Mouse (Mus musculus) heart, embryonic 14.5 days (tissue): ENCODE measurements around the gene Surf1. TPM values are rescaled to one million over a fixed set of nuclear protein-coding genes. Genes with fewer than 3 reads are reported as not detected.
"Not testable (repeated sequence)": the region's sequence is repeated elsewhere in the genome, so short reads cannot be mapped to it uniquely, and the experiment has no call there.

Source experiments
- ATAC-seq: fragments of 200-750 bp; cut with Nextera tagmentation; 2 replicates; pipeline ENCODE4 v1.8.0; 2017; ENCODE audit warnings: low read depth, moderate TSS enrichment; ENCODE audit not compliant: insufficient number of reproducible peaks, insufficient read depth, low FRiP score
- H3K27ac ChIP-seq, 2 experiments: fragments of 200-500 bp in 1 of 2; fragments of 300-500 bp in 1 of 2; sonication (generic) in 1 of 2; replicated peaks in 1 of 2; 2 replicates each; pipeline ENCODE4 v1.5.1; 2012 to 2014; ENCODE audit warnings: low read depth in 2 of 2, low read length in 2 of 2, control low read depth in 1 of 2, mild to moderate bottlenecking in 1 of 2, mixed read lengths in 1 of 2; ENCODE audit not compliant: control insufficient read depth in 1 of 2, insufficient read depth in 1 of 2
- H3K27me3 ChIP-seq: fragments of 300-500 bp; sonication (generic); 2 replicates; pipeline ENCODE4 v1.6.1; 2014; ENCODE audit warnings: mild to moderate bottlenecking, low read length, control low read depth; ENCODE audit not compliant: control insufficient read depth, insufficient read depth
- H3K36me3 ChIP-seq: fragments of 300-500 bp; sonication (generic); 2 replicates; pipeline ENCODE4 v1.6.1; 2014; ENCODE audit warnings: mild to moderate bottlenecking, control low read depth, low read length, mixed read lengths; ENCODE audit not compliant: control insufficient read depth, insufficient read depth
- H3K4me1 ChIP-seq, 2 experiments: fragments of 200-500 bp in 1 of 2; fragments of 300-500 bp in 1 of 2; sonication (generic) in 1 of 2; 2 replicates each; pipeline ENCODE4 v1.6.1; 2012 to 2014; ENCODE audit warnings: low read length in 2 of 2, control low read depth in 1 of 2, mixed read lengths in 1 of 2; ENCODE audit not compliant: control insufficient read depth in 2 of 2, insufficient read depth in 2 of 2
- H3K4me2 ChIP-seq: fragments of 300-500 bp; sonication (generic); 2 replicates; pipeline ENCODE4 v1.6.1; 2014; ENCODE audit warnings: mild to moderate bottlenecking, low read length
- H3K4me3 ChIP-seq, 2 experiments: fragments of 200-500 bp in 1 of 2; fragments of 300-500 bp in 1 of 2; sonication (generic) in 1 of 2; 2 replicates each; pipeline ENCODE4 v1.5.1; 2012 to 2014; ENCODE audit warnings: low read length in 2 of 2, mild to moderate bottlenecking in 2 of 2, control low read depth in 1 of 2, low read depth in 1 of 2, moderate library complexity in 1 of 2; ENCODE audit not compliant: control insufficient read depth in 1 of 2, insufficient read depth in 1 of 2
- H3K9ac ChIP-seq: fragments of 300-500 bp; sonication (generic); 2 replicates; pipeline ENCODE4 v1.6.1; 2014; ENCODE audit warnings: mild to moderate bottlenecking, low read length
- H3K9me3 ChIP-seq: fragments of 300-500 bp; sonication (generic); 2 replicates; pipeline ENCODE4 v1.6.1; 2016; ENCODE audit warnings: low read length, control low read depth; ENCODE audit not compliant: control insufficient read depth
- WGBS: fragments of 180-500 bp; shearing (Covaris S2); extraction: QIAGEN DNeasy Blood & Tissue Kit; methylation state at CpG from one replicate; pipeline ENCODE4 v1.1.7; 2014; 5-methylcytosine and 5-hydroxymethylcytosine counted together
- polyA plus RNA-seq: library from polyadenylated mRNA; unstranded; fragments of >200 nt; fragmentation: Nextera tagmentation; extraction: Ambion mirVana; gene quantifications from 2 replicates; pipeline ENCODE4 v1.2.1, GENCODE M21; 2014

Gene Surf1
- polyA plus RNA-seq, 1 experiment from 2014 or later, result 48.4 TPM

DNA sequence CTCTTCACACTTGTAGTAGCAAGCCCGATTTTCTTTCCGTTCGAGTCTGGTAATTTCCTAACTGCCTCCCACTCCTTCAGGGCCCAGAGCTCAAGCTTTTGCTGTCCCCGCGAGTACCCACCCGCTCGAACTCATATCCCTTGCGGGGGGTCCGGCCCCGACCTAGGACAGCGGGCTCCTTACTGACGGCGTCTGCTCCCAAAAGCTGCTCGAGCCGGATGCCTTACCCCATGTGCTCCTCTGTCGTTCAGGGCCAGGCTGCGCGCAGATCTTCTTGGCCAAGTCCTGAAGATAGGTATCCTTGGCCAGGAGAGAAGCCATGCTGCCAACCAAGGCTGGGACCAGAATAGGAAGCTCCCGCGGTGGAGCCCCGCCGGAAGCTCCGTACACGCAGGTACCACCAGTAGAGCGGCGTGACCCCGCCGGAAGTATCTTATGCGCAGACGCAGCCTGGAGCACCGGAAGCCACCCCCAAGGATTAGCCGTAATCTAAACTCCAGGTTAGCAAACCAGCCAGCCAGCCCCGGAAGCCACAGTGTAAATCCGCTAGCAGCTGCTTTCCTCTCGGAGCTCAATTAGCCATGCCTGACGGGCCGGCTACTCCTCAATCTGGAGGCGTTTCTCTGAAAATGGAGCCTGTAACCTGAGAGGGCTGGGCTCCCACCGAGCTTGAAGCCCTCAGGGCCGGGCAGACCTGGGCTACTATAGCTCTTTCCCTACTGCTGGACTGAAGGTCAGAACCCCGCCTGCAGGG, 13.7 kb downstream of the Surf1 start, which contains the start of gene Surf6:
Gene Surf6 (minus strand): TSS at position 413 of the 754 bp plus-strand sequence.
- peaks cover 6 to 19% of the 10 kb centered on the region in 2 experiments for H3K4me1 ChIP-seq
- ATAC-seq, result peak; percentile 86
- H3K4me3 ChIP-seq, result peak within 1 kb of the TSS; percentile 67 to 90
- H3K9me3 ChIP-seq, result no peaks in the 10 kb centered on the region
- peak within 1 kb of the TSS; percentile 90 for H3K9ac ChIP-seq
- peak within 1 kb of the TSS; percentile 86 for H3K4me2 ChIP-seq
- peaks cover 58% of the 10 kb centered on the region for H3K36me3 ChIP-seq
- peak within 1 kb of the TSS; percentile 77 to 88 for H3K27ac ChIP-seq
- H3K27me3 ChIP-seq, result no peaks in the 10 kb centered on the region
- WGBS, result under 1% methylated on average over 41 of the region's 41 CpGs

- 8% methylated on average over 7 of the region's 7 CpGs for WGBS
- Histone ChIP-seq H3K4me1 (peaks cover 6 to 19% of the 10 kb centered on the region in 2 experiments), H3K9ac (peak overlapping the region; percentile 90), H3K36me3 (peaks cover 58% of the 10 kb centered on the region), H3K27me3 (no peaks in the 10 kb centered on the region), H3K4me2 (peak overlapping the region; percentile 86), H3K9me3 (no peaks in the 10 kb centered on the region), H3K4me3 (peak overlapping the region; percentile 67 to 90), H3K27ac (peak overlapping the region in 1 of 2 experiments; percentile 88; a peak in 2 of 4 replicates)
- no peak for ATAC-seq
Measured at GRCm38 (mm10) chr2:26901834-26902400, 14.4 kb downstream of the Surf1 start.

DNA sequence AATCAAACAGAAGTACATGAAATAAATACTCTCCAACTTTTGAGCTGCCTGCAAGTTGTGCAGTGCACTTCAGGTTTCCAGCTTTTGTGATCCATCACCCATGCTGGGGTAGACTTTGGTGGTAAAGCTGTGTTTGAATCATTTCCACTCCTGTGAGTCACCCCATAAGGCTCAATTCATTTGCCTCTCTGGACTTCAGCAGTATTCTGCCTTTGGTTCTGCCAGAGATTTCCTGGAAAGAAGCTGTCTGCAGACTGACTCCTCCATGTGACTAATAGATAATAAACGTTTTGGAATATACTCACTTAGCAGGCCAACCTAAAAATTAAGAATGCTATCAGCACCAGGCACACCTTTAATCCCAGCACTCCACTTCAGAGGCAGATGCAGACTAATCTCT, 15.6 kb downstream of the Surf1 start:
- peaks cover 58% of the 10 kb centered on the region for H3K36me3 ChIP-seq
- 67% methylated on average over 1 of the region's 1 CpGs for WGBS
- H3K9me3 ChIP-seq, result no peaks in the 10 kb centered on the region
- H3K4me3 ChIP-seq, result no peak overlapping the region
- no peak for ATAC-seq
- no peaks in the 10 kb centered on the region for H3K27me3 ChIP-seq
- H3K9ac ChIP-seq, result no peak overlapping the region
- H3K4me2 ChIP-seq, result no peak overlapping the region
- H3K4me1 ChIP-seq, result peaks cover 6 to 19% of the 10 kb centered on the region in 2 experiments
- H3K27ac ChIP-seq, result no peak overlapping the region

- H3K36me3 ChIP-seq, result peaks cover 85% of the 10 kb centered on the region
- no peaks in the 10 kb centered on the region for H3K9me3 ChIP-seq
- ATAC-seq, result no peak
- no peak overlapping the region for H3K4me3 ChIP-seq
- H3K9ac ChIP-seq, result no peak overlapping the region
- no peaks in the 10 kb centered on the region for H3K27me3 ChIP-seq
- no peaks in the 10 kb centered on the region for H3K4me1 ChIP-seq
- H3K27ac ChIP-seq, result no peak overlapping the region
- H3K4me2 ChIP-seq, result no peak overlapping the region
- WGBS, result 88% methylated on average over 4 of the region's 4 CpGs
Measured at GRCm38 (mm10) chr2:26895898-26896297, 20.4 kb downstream of the Surf1 start.

DNA sequence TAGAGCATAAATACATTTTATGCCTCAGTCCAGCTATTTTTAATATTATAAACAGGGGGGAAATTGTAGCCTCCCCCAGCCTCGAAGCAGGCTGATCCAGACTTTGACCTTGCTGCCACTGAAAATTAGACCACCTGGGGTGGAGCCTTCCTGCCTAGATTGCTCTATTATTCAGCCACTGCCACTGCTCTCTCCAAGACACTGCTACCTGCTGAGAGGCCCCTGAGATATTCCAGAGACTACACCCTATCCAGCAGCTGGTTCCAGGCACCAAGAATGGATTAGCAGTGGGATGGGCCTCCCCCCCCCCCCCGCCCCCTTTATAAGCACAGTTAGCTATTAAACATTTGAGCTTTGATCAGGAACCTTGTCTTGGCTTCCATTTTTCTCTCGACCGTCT, 30.2 kb downstream of the Surf1 start:
- H3K36me3 ChIP-seq, result peaks cover 33% of the 10 kb centered on the region
- H3K4me1 ChIP-seq, H3K4me3 ChIP-seq, H3K27ac ChIP-seq, ATAC-seq, H3K4me2 ChIP-seq, H3K9me3 ChIP-seq, H3K9ac ChIP-seq, H3K27me3 ChIP-seq: not testable (repeated sequence)
- 88% methylated on average over 4 of the region's 4 CpGs for WGBS

GRCm38 (mm10) chr2:26885541-26885940, 30.8 kb downstream of the Surf1 start:
- not testable (repeated sequence) for H3K4me1 ChIP-seq, H3K27me3 ChIP-seq, H3K27ac ChIP-seq, H3K4me3 ChIP-seq, H3K4me2 ChIP-seq, ATAC-seq, H3K9me3 ChIP-seq, H3K9ac ChIP-seq
- 85% methylated on average over 2 of the region's 2 CpGs for WGBS
- H3K36me3 ChIP-seq, result peaks cover 27% of the 10 kb centered on the region

GRCm38 (mm10) chr2:26878571-26878970, 37.8 kb downstream of the Surf1 start:
- Histone ChIP-seq H3K36me3 (no peaks in the 10 kb centered on the region), H3K27me3 (no peaks in the 10 kb centered on the region), H3K27ac (no peak overlapping the region), H3K9ac (no peak overlapping the region), H3K4me2 (no peak overlapping the region), H3K4me3 (no peak overlapping the region), H3K4me1 (no peaks in the 10 kb centered on the region), H3K9me3 (peaks cover 7% of the 10 kb centered on the region; the same call in 1 of the 2 replicates)
- ATAC-seq, result no peak
